Mouse (Mus musculus) hindbrain, embryonic 13.5 days (tissue): ENCODE data around the gene Fam181b. TPM values are rescaled to one million over a fixed set of nuclear protein-coding genes. Genes with fewer than 3 reads are reported as not detected.

Experiments used
- ATAC-seq: fragments of 200-750 bp; cut with Nextera tagmentation; 2 replicates; pipeline ENCODE4 v1.8.0; 2017; ENCODE audit warnings: moderate TSS enrichment; ENCODE audit not compliant: low FRiP score
- H3K27ac ChIP-seq: fragments of 300-500 bp; sonication (generic); 2 replicates; pipeline ENCODE4 v1.5.1; 2015; ENCODE audit warnings: inconsistent platforms, mild to moderate bottlenecking, moderate library complexity
- H3K27me3 ChIP-seq: fragments of 300-500 bp; sonication (generic); 2 replicates; pipeline ENCODE4 v1.6.1; 2015; ENCODE audit warnings: mild to moderate bottlenecking, inconsistent platforms
- H3K36me3 ChIP-seq: fragments of 300-500 bp; sonication (generic); 2 replicates; pipeline ENCODE4 v1.6.1; 2015; ENCODE audit warnings: mild to moderate bottlenecking, inconsistent platforms
- H3K4me1 ChIP-seq: fragments of 300-500 bp; sonication (generic); replicated peaks from 2 replicates; pipeline ENCODE4 v1.6.1; 2015; ENCODE audit warnings: inconsistent platforms
- H3K4me2 ChIP-seq: fragments of 300-500 bp; sonication (generic); 2 replicates; pipeline ENCODE4 v1.6.1; 2015; ENCODE audit warnings: inconsistent platforms, mild to moderate bottlenecking, moderate library complexity
- H3K4me3 ChIP-seq: fragments of 300-500 bp; sonication (generic); 2 replicates; pipeline ENCODE4 v1.5.1; 2015; ENCODE audit warnings: mild to moderate bottlenecking, inconsistent platforms
- H3K9ac ChIP-seq: fragments of 300-500 bp; sonication (generic); 2 replicates; pipeline ENCODE4 v1.6.1; 2015; ENCODE audit warnings: mild to moderate bottlenecking, inconsistent platforms
- H3K9me3 ChIP-seq: fragments of 300-500 bp; sonication (generic); 2 replicates; pipeline ENCODE4 v1.6.1; 2016; ENCODE audit warnings: inconsistent platforms
- WGBS: fragments of 180-500 bp; shearing (Covaris S2); methylation state at CpG from one replicate; pipeline ENCODE4 v1.1.7; 2015; 5-methylcytosine and 5-hydroxymethylcytosine counted together
- polyA plus RNA-seq: library from polyadenylated mRNA; unstranded; fragments of >200 nt; fragmentation: Nextera tagmentation; extraction: Ambion mirVana; gene quantifications from 2 replicates; pipeline ENCODE4 v1.2.1, GENCODE M21; 2015

Gene Fam181b
- polyA plus RNA-seq, result 36.3 and 42.4 TPM in 2 replicates

DNA sequence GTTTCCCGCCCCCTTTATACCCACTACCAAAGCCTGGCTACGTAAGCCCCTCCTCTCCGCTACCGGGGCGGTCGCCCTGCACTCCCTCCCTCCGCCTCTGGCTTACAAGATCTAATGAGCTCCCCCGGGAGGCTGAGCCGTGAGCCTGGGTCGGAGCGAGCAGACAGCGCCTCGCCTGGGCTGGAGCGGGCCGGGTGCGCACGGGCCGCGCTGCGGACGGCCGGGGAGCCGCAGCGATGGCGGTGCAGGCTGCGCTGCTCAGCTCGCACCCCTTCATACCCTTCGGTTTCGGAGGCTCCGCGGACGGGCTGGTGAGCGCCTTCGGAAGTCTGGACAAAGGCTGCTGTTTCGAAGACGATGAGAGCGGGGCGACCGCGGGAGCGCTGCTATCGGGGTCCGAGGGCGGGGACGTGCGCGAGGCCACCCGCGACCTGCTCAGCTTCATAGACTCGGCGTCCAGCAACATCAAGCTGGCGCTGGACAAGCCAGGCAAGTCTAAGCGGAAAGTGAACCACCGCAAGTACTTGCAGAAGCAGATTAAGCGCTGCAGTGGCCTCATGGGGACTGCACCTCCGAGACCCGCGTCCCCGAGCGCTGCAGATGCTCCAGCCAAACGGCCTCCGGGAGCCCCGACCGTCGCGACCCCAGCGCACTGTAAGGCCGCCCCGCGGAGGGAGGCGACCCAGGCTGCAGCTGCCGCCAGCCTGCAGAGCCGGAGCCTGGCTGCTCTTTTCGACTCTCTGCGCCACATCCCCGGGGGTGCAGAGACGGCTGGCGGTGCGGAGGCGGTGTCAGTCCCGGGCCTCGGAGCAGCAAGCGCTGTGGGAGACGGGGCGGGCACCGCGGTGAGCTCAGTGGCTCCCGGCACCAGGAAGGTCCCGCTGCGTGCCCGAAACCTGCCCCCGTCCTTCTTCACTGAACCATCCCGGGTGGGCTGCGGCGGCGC lies at the start of gene Fam181b:
Gene Fam181b, plus strand, starts transcription at position 81 of the 946 bp plus-strand sequence.
- Histone ChIP-seq H3K9me3 (no peaks in the 10 kb centered on the region), H3K4me1 (peaks cover 36% of the 10 kb centered on the region)
- under 1% methylated on average over 95 of the region's 96 CpGs for WGBS

GRCm38 (mm10) chr7:93037763-93038471 lies 41.7 kb upstream of the Fam181b start:
- Histone ChIP-seq H3K36me3 (no peaks in the 10 kb centered on the region), H3K27me3 (no peaks in the 10 kb centered on the region), H3K4me3 (no peak overlapping the region), H3K27ac (peak overlapping the region; percentile 67), H3K9me3 (no peaks in the 10 kb centered on the region), H3K9ac (no peak overlapping the region), H3K4me1 (peaks cover 5% of the 10 kb centered on the region), H3K4me2 (no peak overlapping the region)
- WGBS, result 6% methylated on average over 5 of the region's 5 CpGs
- ATAC-seq, result peak; percentile 78

More for the DNA sequence above, at the start of gene Fam181b:
- ATAC-seq, result peak; percentile 95
- Histone ChIP-seq H3K27me3 (0 out of 2 replicates have a peak, but pooled peaks cover 5% of the 10 kb centered on the region), H3K4me2 (peak within 1 kb of the TSS; percentile 79), H3K36me3 (no peaks in the 10 kb centered on the region), H3K4me3 (peak within 1 kb of the TSS; percentile 91), H3K27ac (peak within 1 kb of the TSS; percentile 86), H3K9ac (peak within 1 kb of the TSS; percentile 95)

- H3K9me3 ChIP-seq, result no peaks in the 10 kb centered on the region
- peak overlapping the region; percentile 36; the same call in 1 of the 2 replicates for H3K27ac ChIP-seq
- peak; percentile 59 for ATAC-seq
- H3K27me3 ChIP-seq, result no peaks in the 10 kb centered on the region
- no peak overlapping the region for H3K4me3 ChIP-seq
- H3K4me1 ChIP-seq, result peaks cover 5% of the 10 kb centered on the region
- H3K4me2 ChIP-seq, result no peak overlapping the region
- H3K9ac ChIP-seq, result no peak overlapping the region
- H3K36me3 ChIP-seq, result no peaks in the 10 kb centered on the region
- WGBS, result 15% methylated on average over 1 of the region's 1 CpGs
Measured at GRCm38 (mm10) chr7:93038472-93038828, 41.2 kb upstream of the Fam181b start.

- no peak overlapping the region for H3K9ac ChIP-seq
- no peaks in the 10 kb centered on the region for H3K9me3 ChIP-seq
- peaks cover 8% of the 10 kb centered on the region for H3K4me1 ChIP-seq
- no peaks in the 10 kb centered on the region for H3K27me3 ChIP-seq
- no peak for ATAC-seq
- no peak overlapping the region for H3K27ac ChIP-seq
- 93% methylated on average over 3 of the region's 3 CpGs for whole genome bisulfite sequencing
- no peak overlapping the region for H3K4me3 ChIP-seq
- no peak overlapping the region for H3K4me2 ChIP-seq
- no peaks in the 10 kb centered on the region for H3K36me3 ChIP-seq
Measured at GRCm38 (mm10) chr7:93039542-93039941, 40.1 kb upstream of the Fam181b start.

- Histone ChIP-seq H3K27ac (no peak overlapping the region), H3K4me1 (0 out of 2 replicates have a peak, but pooled peaks cover 6% of the 10 kb centered on the region), H3K9me3 (no peaks in the 10 kb centered on the region), H3K9ac (no peak overlapping the region), H3K4me2 (no peak overlapping the region), H3K27me3 (no peaks in the 10 kb centered on the region), H3K36me3 (no peaks in the 10 kb centered on the region), H3K4me3 (no peak overlapping the region)
- WGBS, result 37% methylated on average over 3 of the region's 3 CpGs
- peak; percentile 46 for ATAC-seq
Measured at GRCm38 (mm10) chr7:93044359-93044758, 35.3 kb upstream of the Fam181b start.

- Histone ChIP-seq H3K4me3 (no peak overlapping the region), H3K4me2 (no peak overlapping the region), H3K9ac (no peak overlapping the region), H3K27me3 (no peaks in the 10 kb centered on the region), H3K27ac (peak overlapping the region; percentile 13; the same call in 1 of the 2 replicates), H3K4me1 (0 out of 2 replicates have a peak, but pooled peaks cover 6% of the 10 kb centered on the region), H3K9me3 (no peaks in the 10 kb centered on the region), H3K36me3 (no peaks in the 10 kb centered on the region)
- ATAC-seq, result peak; percentile 52; the same call in 1 of the 2 replicates
- WGBS, result 71% methylated on average over 1 of the region's 1 CpGs
Measured at GRCm38 (mm10) chr7:93044788-93045187, 34.9 kb upstream of the Fam181b start.

DNA sequence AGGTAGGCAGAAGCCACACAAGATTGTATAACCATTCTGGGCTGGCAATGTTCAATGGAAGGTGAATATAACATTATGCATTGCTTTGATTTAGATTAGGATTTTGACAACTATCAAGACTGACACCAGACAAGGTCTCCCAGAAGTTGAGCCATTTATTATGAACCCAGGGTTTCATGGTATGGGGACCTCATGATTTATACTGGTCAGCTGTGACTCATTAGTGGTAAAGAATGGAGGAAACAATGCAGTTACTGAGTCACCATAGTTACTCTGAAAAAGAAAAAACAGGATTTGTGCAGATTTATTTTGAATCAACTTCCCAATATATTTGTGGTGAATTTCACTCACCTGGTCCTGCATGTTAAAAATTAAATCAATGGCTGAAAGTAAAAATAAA lies 18.8 kb upstream of the Fam181b start:
- no peak overlapping the region for H3K27ac ChIP-seq
- no peak overlapping the region for H3K4me3 ChIP-seq
- no peak overlapping the region for H3K9ac ChIP-seq
- 0 out of 2 replicates have a peak, but pooled peaks cover 3% of the 10 kb centered on the region for H3K9me3 ChIP-seq
- no peak for ATAC-seq
- H3K27me3 ChIP-seq, result no peaks in the 10 kb centered on the region
- peaks cover 16% of the 10 kb centered on the region for H3K4me1 ChIP-seq
- no peak overlapping the region for H3K4me2 ChIP-seq
- no peaks in the 10 kb centered on the region for H3K36me3 ChIP-seq

GRCm38 (mm10) chr7:93061747-93062146 lies 17.9 kb upstream of the Fam181b start:
- Histone ChIP-seq H3K9me3 (0 out of 2 replicates have a peak, but pooled peaks cover 3% of the 10 kb centered on the region), H3K4me2 (peak overlapping the region; percentile 23), H3K4me3 (no peak overlapping the region), H3K27ac (peak overlapping the region; percentile 67), H3K4me1 (peaks cover 19% of the 10 kb centered on the region), H3K27me3 (no peaks in the 10 kb centered on the region), H3K9ac (no peak overlapping the region), H3K36me3 (no peaks in the 10 kb centered on the region)
- peak; percentile 76 for ATAC-seq
- WGBS, result 14% methylated on average over 3 of the region's 3 CpGs

GRCm38 (mm10) chr7:93062189-93062588 lies 17.5 kb upstream of the Fam181b start:
- 8% methylated on average over 6 of the region's 6 CpGs for WGBS
- Histone ChIP-seq H3K27me3 (no peaks in the 10 kb centered on the region), H3K9ac (no peak overlapping the region; the same call in 1 of the 2 replicates), H3K27ac (peak overlapping the region; percentile 67), H3K4me1 (peaks cover 22% of the 10 kb centered on the region), H3K36me3 (no peaks in the 10 kb centered on the region), H3K9me3 (0 out of 2 replicates have a peak, but pooled peaks cover 3% of the 10 kb centered on the region), H3K4me2 (peak overlapping the region; percentile 23), H3K4me3 (no peak overlapping the region)
- ATAC-seq, result peak; percentile 96

- no peak for ATAC-seq
- H3K9ac ChIP-seq, result no peak overlapping the region
- H3K27me3 ChIP-seq, result no peaks in the 10 kb centered on the region
- no peak overlapping the region for H3K4me2 ChIP-seq
- H3K4me1 ChIP-seq, result peaks cover 16% of the 10 kb centered on the region
- WGBS, result 46% methylated on average over 7 of the region's 7 CpGs
- H3K36me3 ChIP-seq, result no peaks in the 10 kb centered on the region
- 0 out of 2 replicates have a peak, but pooled peaks cover 3% of the 10 kb centered on the region for H3K9me3 ChIP-seq
- no peak overlapping the region for H3K4me3 ChIP-seq
- no peak overlapping the region; the same call in 1 of the 2 replicates for H3K27ac ChIP-seq
Measured at GRCm38 (mm10) chr7:93067464-93068015, 12.1 kb upstream of the Fam181b start.

- Histone ChIP-seq H3K9ac (no peak overlapping the region), H3K36me3 (no peaks in the 10 kb centered on the region), H3K4me1 (peaks cover 20% of the 10 kb centered on the region), H3K9me3 (no peaks in the 10 kb centered on the region), H3K27ac (peak overlapping the region; percentile 20; the same call in 1 of the 2 replicates), H3K4me3 (no peak overlapping the region), H3K27me3 (0 out of 2 replicates have a peak, but pooled peaks cover 5% of the 10 kb centered on the region), H3K4me2 (no peak overlapping the region)
- WGBS, result 10% methylated on average over 6 of the region's 6 CpGs
- no peak for ATAC-seq
Measured at GRCm38 (mm10) chr7:93076435-93076960, 3.2 kb upstream of the Fam181b start.
